Mouse (Mus musculus): ENCODE measurements around the gene Chek2. TPM values are rescaled to one million over a fixed set of nuclear protein-coding genes. Genes with fewer than 3 reads are reported as not detected.
"Not testable (repeated sequence)": the region's sequence is repeated elsewhere in the genome, so short reads cannot be mapped to it uniquely, and the experiment has no call there.

The Chek2 gene
- polyA plus RNA-seq, 1 experiment from 2014 or later = 28.5 TPM

- Histone ChIP-seq H3K9me3 (no peaks in the 10 kb centered on the region), H3K4me2 (peak overlapping the region; percentile 95), H3K4me3 (peak overlapping the region; percentile 96), H3K27ac (peak overlapping the region; percentile 88), H3K27me3 (no peaks in the 10 kb centered on the region), H3K36me3 (peaks cover 30% of the 10 kb centered on the region), H3K9ac (peak overlapping the region; percentile 96), H3K4me1 (peaks cover 44% of the 10 kb centered on the region)
- no peak for ATAC-seq (ENCODE audit: insufficient number of reproducible peaks, insufficient read depth, low FRiP score, low TSS enrichment, low read depth)
- 1% methylated on average over 27 of the region's 27 CpGs for WGBS
Observed at GRCm38 (mm10) chr5:110808821-110809666, 30.7 kb upstream of the Chek2 start.

- Histone ChIP-seq H3K9me3 (no peaks in the 10 kb centered on the region), H3K36me3 (peaks cover 24% of the 10 kb centered on the region), H3K4me2 (peak within 1 kb of the TSS; percentile 95), H3K27ac (peak within 1 kb of the TSS; percentile 88), H3K4me3 (peak within 1 kb of the TSS; percentile 96), H3K27me3 (no peaks in the 10 kb centered on the region), H3K9ac (peak within 1 kb of the TSS; percentile 96), H3K4me1 (peaks cover 40% of the 10 kb centered on the region)
- WGBS = under 1% methylated on average over 78 of the region's 80 CpGs
- peak; percentile 96 for ATAC-seq (ENCODE audit: insufficient number of reproducible peaks, insufficient read depth, low FRiP score, low TSS enrichment, low read depth)
Observed at GRCm38 (mm10) chr5:110809667-110810325, 30.0 kb upstream of the Chek2 start, which contains the start of gene Ulk1. Ulk1 (minus strand) TSS chr5:110810097.

- Histone ChIP-seq H3K4me3 (no peak overlapping the region), H3K36me3 (peaks cover 4% of the 10 kb centered on the region; the same call in 1 of the 2 replicates), H3K27me3 (no peaks in the 10 kb centered on the region), H3K4me2 (no peak overlapping the region), H3K4me1 (no peaks in the 10 kb centered on the region), H3K27ac (no peak overlapping the region), H3K9ac (no peak overlapping the region), H3K9me3 (no peaks in the 10 kb centered on the region)
- WGBS = 77% methylated on average over 4 of the region's 4 CpGs
- no peak for ATAC-seq (ENCODE audit: insufficient number of reproducible peaks, insufficient read depth, low FRiP score, low TSS enrichment, low read depth)
Observed at GRCm38 (mm10) chr5:110824421-110824820, 15.4 kb upstream of the Chek2 start.

GRCm38 (mm10) chr5:110826781-110827495 lies 12.8 kb upstream of the Chek2 start:
- Histone ChIP-seq H3K9ac (no peak overlapping the region), H3K4me1 (no peaks in the 10 kb centered on the region)

GRCm38 (mm10) chr5:110827576-110827975 lies 12.2 kb upstream of the Chek2 start:
- no peak overlapping the region for H3K4me2 ChIP-seq
- no peak overlapping the region for H3K27ac ChIP-seq
- 93% methylated on average over 5 of the region's 5 CpGs for WGBS
- H3K9ac ChIP-seq = no peak overlapping the region
- no peaks in the 10 kb centered on the region for H3K9me3 ChIP-seq
- H3K4me3 ChIP-seq = no peak overlapping the region
- no peaks in the 10 kb centered on the region for H3K4me1 ChIP-seq
- ATAC-seq (ENCODE audit: insufficient number of reproducible peaks, insufficient read depth, low FRiP score, low TSS enrichment, low read depth) = no peak
- H3K27me3 ChIP-seq = no peaks in the 10 kb centered on the region
- peaks cover 4% of the 10 kb centered on the region; the same call in 1 of the 2 replicates for H3K36me3 ChIP-seq

More at GRCm38 (mm10) chr5:110826781-110827495, 12.8 kb upstream of the Chek2 start:
- Histone ChIP-seq H3K36me3 (peaks cover 4% of the 10 kb centered on the region; the same call in 1 of the 2 replicates), H3K9me3 (no peaks in the 10 kb centered on the region), H3K27me3 (no peaks in the 10 kb centered on the region), H3K4me3 (no peak overlapping the region), H3K4me2 (no peak overlapping the region), H3K27ac (no peak overlapping the region)
- ATAC-seq (ENCODE audit: insufficient number of reproducible peaks, insufficient read depth, low FRiP score, low TSS enrichment, low read depth) = no peak
- WGBS = 84% methylated on average over 8 of the region's 8 CpGs

GRCm38 (mm10) chr5:110831036-110831720 lies 8.6 kb upstream of the Chek2 start:
- no peaks in the 10 kb centered on the region for H3K4me1 ChIP-seq
- peaks cover 10% of the 10 kb centered on the region; the same call in 1 of the 2 replicates for H3K36me3 ChIP-seq
- no peaks in the 10 kb centered on the region for H3K9me3 ChIP-seq
- ATAC-seq (ENCODE audit: insufficient number of reproducible peaks, insufficient read depth, low FRiP score, low TSS enrichment, low read depth) = no peak
- no peak overlapping the region for H3K9ac ChIP-seq
- 84% methylated on average over 5 of the region's 5 CpGs for WGBS
- no peak overlapping the region for H3K4me3 ChIP-seq
- H3K27ac ChIP-seq = no peak overlapping the region
- H3K27me3 ChIP-seq = no peaks in the 10 kb centered on the region
- H3K4me2 ChIP-seq = no peak overlapping the region

GRCm38 (mm10) chr5:110835959-110836358 lies 3.8 kb upstream of the Chek2 start:
- Histone ChIP-seq H3K4me1 (peaks cover 18% of the 10 kb centered on the region), H3K4me3 (no peak overlapping the region), H3K27ac (no peak overlapping the region), H3K9me3 (no peaks in the 10 kb centered on the region), H3K4me2 (no peak overlapping the region), H3K36me3 (peaks cover 6% of the 10 kb centered on the region; the same call in 1 of the 2 replicates), H3K27me3 (no peaks in the 10 kb centered on the region), H3K9ac (no peak overlapping the region)
- 33% methylated on average over 3 of the region's 3 CpGs for WGBS
- ATAC-seq (ENCODE audit: insufficient number of reproducible peaks, insufficient read depth, low FRiP score, low TSS enrichment, low read depth) = no peak

GRCm38 (mm10) chr5:110838016-110838415 lies 1.8 kb upstream of the Chek2 start:
- Histone ChIP-seq H3K4me1 (peaks cover 21% of the 10 kb centered on the region), H3K36me3 (peaks cover 22% of the 10 kb centered on the region)
- not testable (repeated sequence) for H3K9me3 ChIP-seq; H3K27ac ChIP-seq; H3K4me2 ChIP-seq; H3K4me3 ChIP-seq; ATAC-seq (ENCODE audit: insufficient number of reproducible peaks, insufficient read depth, low FRiP score, low TSS enrichment, low read depth); H3K27me3 ChIP-seq; H3K9ac ChIP-seq
- 89% methylated on average over 5 of the region's 5 CpGs for WGBS

- Histone ChIP-seq H3K36me3 (peaks cover 23% of the 10 kb centered on the region), H3K4me2 (peak overlapping the region; percentile 75), H3K27me3 (no peaks in the 10 kb centered on the region), H3K9me3 (no peaks in the 10 kb centered on the region), H3K4me3 (peak overlapping the region; percentile 77), H3K9ac (peak overlapping the region; percentile 84), H3K27ac (peak overlapping the region; percentile 86), H3K4me1 (peaks cover 21% of the 10 kb centered on the region)
- peak; percentile 54 for ATAC-seq (ENCODE audit: insufficient number of reproducible peaks, insufficient read depth, low FRiP score, low TSS enrichment, low read depth)
- 6% methylated on average over 28 of the region's 28 CpGs for WGBS
Observed at GRCm38 (mm10) chr5:110839038-110839677, 621 bp upstream of the Chek2 start.

GRCm38 (mm10) chr5:110840465-110840864 lies 686 bp downstream of the Chek2 start:
- ATAC-seq (ENCODE audit: insufficient number of reproducible peaks, insufficient read depth, low FRiP score, low TSS enrichment, low read depth) = no peak
- Histone ChIP-seq H3K36me3 (peaks cover 33% of the 10 kb centered on the region), H3K4me1 (peaks cover 21% of the 10 kb centered on the region), H3K9me3 (no peaks in the 10 kb centered on the region), H3K9ac (peak overlapping the region; percentile 72), H3K4me2 (peak overlapping the region; percentile 75), H3K27me3 (no peaks in the 10 kb centered on the region), H3K4me3 (peak overlapping the region; percentile 77), H3K27ac (peak overlapping the region; percentile 89)
- 5% methylated on average over 4 of the region's 4 CpGs for WGBS
